Mouse (Mus musculus) G1E (cell line): ENCODE measurements at regions not wholly inside any gene's neighbourhood (a gene's known extent, or its start where the extent isn't known, plus 50 kb on each side); places are given as distances from the start of the nearest gene placed in this dataset.

Experiments
- CTCF ChIP-seq: IDR thresholded peaks from 2 replicates; pipeline ENCODE4 v1.5.1; 2012; ENCODE audit warnings: low read depth, low read length, inconsistent platforms, mixed read lengths
- GATA1 ChIP-seq: IDR thresholded peaks from 2 replicates; pipeline ENCODE4 v1.6.1; 2012; ENCODE audit warnings: borderline replicate concordance, low read length, inconsistent platforms, mixed read lengths
- GATA2 ChIP-seq: IDR thresholded peaks from 2 replicates; pipeline ENCODE4 v1.6.1; 2012; ENCODE audit warnings: low read depth, low read length, inconsistent platforms, borderline replicate concordance
- TAL1 ChIP-seq: conservative IDR thresholded peaks from 2 replicates; pipeline ENCODE4 v1.6.1; 2012; ENCODE audit warnings: low read depth, low read length, inconsistent platforms, mixed read lengths

GRCm38 (mm10) chr14:71200917-71201316, 601.3 kb upstream of the Fam160b2 start:
- TF ChIP-seq CTCF: no peak
- no peak for TF ChIP-seq GATA1
- TF ChIP-seq TAL1: no peak
- TF ChIP-seq GATA2: no peak
